Mouse (Mus musculus) liver, embryonic 14.5 days (tissue): ENCODE results near the gene Ddost. TPM values are rescaled to one million over a fixed set of nuclear protein-coding genes. Genes with fewer than 3 reads are reported as not detected.

Experiments used
- ATAC-seq: fragments of 200-750 bp; cut with Nextera tagmentation; 2 replicates; pipeline ENCODE4 v1.8.0; 2017; ENCODE audit warnings: moderate number of reproducible peaks, mild to moderate bottlenecking, moderate library complexity; ENCODE audit not compliant: insufficient read depth
- DNase-seq, 3 experiments: peaks; one replicate each; pipeline ENCODE4 v3.0.0-alpha.2; 2012 to 2013; ENCODE audit warnings: low read depth in 3 of 3, low spot score in 3 of 3
- H3K27ac ChIP-seq: fragments of 300-500 bp; sonication (generic); 2 replicates; pipeline ENCODE4 v1.5.1; 2014; ENCODE audit warnings: moderate library complexity, mild to moderate bottlenecking, control low read depth, inconsistent platforms
- H3K27me3 ChIP-seq: fragments of 300-500 bp; sonication (generic); 2 replicates; pipeline ENCODE4 v1.6.1; 2014; ENCODE audit warnings: mild to moderate bottlenecking, low read length, moderate library complexity; ENCODE audit not compliant: control insufficient read depth, insufficient read depth
- H3K36me3 ChIP-seq: fragments of 300-500 bp; sonication (generic); replicated peaks from 2 replicates; pipeline ENCODE4 v1.6.1; 2014; ENCODE audit warnings: low read depth; ENCODE audit not compliant: control insufficient read depth, insufficient read depth
- H3K4me1 ChIP-seq, 2 experiments: fragments of 200-500 bp in 1 of 2; fragments of 300-500 bp in 1 of 2; sonication (generic) in 1 of 2; replicated peaks; 2 replicates each; pipeline ENCODE4 v1.6.1; 2012 to 2014; ENCODE audit warnings: antibody characterized with exemption in 1 of 2, inconsistent platforms in 1 of 2, low read length in 1 of 2; ENCODE audit not compliant: control insufficient read depth in 2 of 2, insufficient read depth in 2 of 2
- H3K4me2 ChIP-seq: fragments of 300-500 bp; sonication (generic); 2 replicates; pipeline ENCODE4 v1.6.1; 2014; ENCODE audit warnings: low read depth, mild to moderate bottlenecking, control low read depth, moderate library complexity
- H3K4me3 ChIP-seq, 2 experiments: fragments of 200-500 bp in 1 of 2; fragments of 300-500 bp in 1 of 2; sonication (generic) in 1 of 2; 2 replicates each; pipeline ENCODE4 v1.5.1; 2012 to 2014; ENCODE audit warnings: low read depth in 2 of 2, low read length in 2 of 2, mild to moderate bottlenecking in 2 of 2, control low read depth in 1 of 2, inconsistent platforms in 1 of 2, moderate library complexity in 1 of 2; ENCODE audit not compliant: insufficient read depth in 1 of 2
- H3K9ac ChIP-seq: fragments of 300-500 bp; sonication (generic); replicated peaks from 2 replicates; pipeline ENCODE4 v1.6.1; 2014; ENCODE audit warnings: mild to moderate bottlenecking, control low read depth, moderate library complexity
- H3K9me3 ChIP-seq: fragments of 300-500 bp; sonication (generic); 2 replicates; pipeline ENCODE4 v1.6.1; 2016; ENCODE audit warnings: low read length, mixed read lengths; ENCODE audit not compliant: control insufficient read depth
- CTCF ChIP-seq: IDR thresholded peaks from 2 replicates; pipeline ENCODE4 v1.5.1; 2016; ENCODE audit warnings: antibody characterized with exemption, low read depth, control low read depth
- EP300 ChIP-seq: IDR thresholded peaks from 2 replicates; pipeline ENCODE4 v1.6.1; 2016; ENCODE audit warnings: antibody characterized with exemption, low read depth
- WGBS: fragments of 180-500 bp; shearing (Covaris S2); extraction: QIAGEN DNeasy Blood & Tissue Kit; methylation state at CpG from one replicate; pipeline ENCODE4 v1.1.7; 2014; ENCODE audit not compliant: insufficient replicate concordance; 5-methylcytosine and 5-hydroxymethylcytosine counted together
- polyA plus RNA-seq, 2 experiments: library from polyadenylated mRNA; depleted of rRNA in 1 of 2; stranded (reverse) in 1 of 2; unstranded in 1 of 2; fragments of >200 nt; fragmentation: Nextera tagmentation in 1 of 2; extraction: Ambion mirVana in 1 of 2; gene quantifications; 2 replicates each; pipeline versions ENCODE4 v1.2.1 to v1.2.3; 2012 to 2014

Ddost gene
- polyA plus RNA-seq, 2 experiments: 91.7 to 135 TPM

DNA sequence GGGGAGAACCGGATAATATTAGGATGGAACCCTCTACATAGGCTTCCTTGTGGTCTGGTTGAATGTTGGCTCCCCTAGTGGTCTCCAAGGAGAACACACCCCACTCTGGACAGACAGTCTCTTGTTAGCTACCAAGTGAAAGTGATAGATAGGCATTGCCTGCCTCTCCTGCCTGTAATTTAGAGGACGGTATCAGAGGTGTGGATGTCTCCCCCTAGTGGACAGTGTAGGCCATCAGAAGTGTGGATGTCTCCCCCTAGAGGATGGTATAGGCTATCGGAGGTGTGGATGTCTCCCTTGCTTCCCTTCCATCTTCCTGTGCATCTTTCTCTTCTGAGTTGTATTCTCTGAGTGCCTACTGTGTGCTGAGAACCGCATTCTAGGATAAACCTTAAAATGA lies 21.7 kb upstream of the Ddost start:
- no peak overlapping the region for H3K27ac ChIP-seq
- H3K4me2 ChIP-seq: no peak overlapping the region
- H3K4me1 ChIP-seq: no peaks in the 10 kb centered on the region
- DNase-seq (peak; percentile 69 to 76 (median 71)), ATAC-seq (peak; percentile 70; the same call in 1 of the 2 replicates)
- no peak overlapping the region for H3K9ac ChIP-seq
- no peak for TF ChIP-seq EP300
- TF ChIP-seq CTCF: peak; percentile 100
- H3K4me3 ChIP-seq: no peak overlapping the region
- no peaks in the 10 kb centered on the region for H3K9me3 ChIP-seq
- H3K36me3 ChIP-seq: no peaks in the 10 kb centered on the region
- 17% methylated on average over 4 of the region's 4 CpGs for WGBS
- H3K27me3 ChIP-seq: no peaks in the 10 kb centered on the region

DNA sequence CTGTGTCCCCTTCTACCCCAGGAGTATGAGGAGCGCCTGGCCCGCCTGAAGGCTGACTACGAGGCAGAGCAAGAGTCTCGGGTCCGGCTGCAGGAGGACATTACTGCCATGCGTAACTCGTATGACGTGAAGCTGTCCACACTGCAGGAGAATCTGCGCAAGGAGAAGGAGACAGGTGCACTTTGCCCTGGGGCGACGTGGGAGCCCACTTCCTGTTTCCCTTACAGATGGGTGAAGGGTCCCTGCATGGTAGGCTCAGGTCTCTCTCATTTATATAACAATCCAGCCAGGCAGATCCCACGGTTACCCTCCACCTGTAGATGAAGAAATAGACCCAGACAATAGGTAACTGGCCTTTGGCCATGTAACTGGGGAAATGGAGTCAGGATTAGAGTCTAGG lies 18.1 kb upstream of the Ddost start:
- 63% methylated on average over 12 of the region's 12 CpGs for WGBS

GRCm38 (mm10) chr4:138288691-138289090 lies 15.8 kb upstream of the Ddost start:
- H3K9me3 ChIP-seq: no peaks in the 10 kb centered on the region
- no peaks in the 10 kb centered on the region for H3K36me3 ChIP-seq
- WGBS: 68% methylated on average over 7 of the region's 7 CpGs
- DNase-seq (no peak), ATAC-seq (no peak)
- no peak overlapping the region for H3K4me3 ChIP-seq
- TF ChIP-seq CTCF (no peak), EP300 (no peak)
- no peak overlapping the region for H3K27ac ChIP-seq
- H3K4me1 ChIP-seq: no peaks in the 10 kb centered on the region
- H3K4me2 ChIP-seq: no peak overlapping the region
- H3K27me3 ChIP-seq: no peaks in the 10 kb centered on the region
- H3K9ac ChIP-seq: no peak overlapping the region

More for the DNA sequence above, 18.1 kb upstream of the Ddost start:
- Histone ChIP-seq H3K4me2 (no peak overlapping the region), H3K4me3 (no peak overlapping the region), H3K4me1 (no peaks in the 10 kb centered on the region), H3K27me3 (no peaks in the 10 kb centered on the region), H3K36me3 (no peaks in the 10 kb centered on the region), H3K9ac (no peak overlapping the region), H3K27ac (no peak overlapping the region), H3K9me3 (no peaks in the 10 kb centered on the region)
- DNase-seq (no peak), ATAC-seq (no peak)
- TF ChIP-seq EP300 (no peak), CTCF (no peak)

DNA sequence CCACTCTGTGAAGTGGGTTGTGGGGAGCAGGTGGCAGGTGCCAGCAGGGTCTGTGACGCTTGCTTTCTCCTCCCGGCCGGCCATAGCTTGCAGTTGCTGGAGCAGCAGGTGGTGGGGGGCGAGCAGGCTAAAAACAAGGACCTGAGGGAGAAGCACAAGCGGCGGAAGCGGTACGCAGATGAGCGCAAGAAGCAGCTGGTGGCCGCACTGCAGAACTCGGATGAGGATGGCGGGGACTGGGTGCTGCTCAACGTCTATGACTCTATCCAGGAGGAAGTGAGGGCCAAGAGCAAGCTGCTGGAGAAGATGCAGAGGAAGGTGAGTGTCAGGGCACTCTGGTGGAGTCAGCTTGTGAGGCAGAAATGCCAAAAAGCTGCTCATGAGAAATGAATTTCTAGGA lies 12.5 kb upstream of the Ddost start:
- no peak for TF ChIP-seq CTCF
- TF ChIP-seq EP300: no peak
- Histone ChIP-seq H3K9me3 (no peaks in the 10 kb centered on the region), H3K27ac (no peak overlapping the region), H3K9ac (no peak overlapping the region), H3K4me3 (no peak overlapping the region), H3K27me3 (no peaks in the 10 kb centered on the region), H3K4me2 (no peak overlapping the region), H3K4me1 (no peaks in the 10 kb centered on the region), H3K36me3 (no peaks in the 10 kb centered on the region)
- WGBS: 78% methylated on average over 13 of the region's 13 CpGs
- no peak for ATAC-seq
- no peak for DNase-seq

DNA sequence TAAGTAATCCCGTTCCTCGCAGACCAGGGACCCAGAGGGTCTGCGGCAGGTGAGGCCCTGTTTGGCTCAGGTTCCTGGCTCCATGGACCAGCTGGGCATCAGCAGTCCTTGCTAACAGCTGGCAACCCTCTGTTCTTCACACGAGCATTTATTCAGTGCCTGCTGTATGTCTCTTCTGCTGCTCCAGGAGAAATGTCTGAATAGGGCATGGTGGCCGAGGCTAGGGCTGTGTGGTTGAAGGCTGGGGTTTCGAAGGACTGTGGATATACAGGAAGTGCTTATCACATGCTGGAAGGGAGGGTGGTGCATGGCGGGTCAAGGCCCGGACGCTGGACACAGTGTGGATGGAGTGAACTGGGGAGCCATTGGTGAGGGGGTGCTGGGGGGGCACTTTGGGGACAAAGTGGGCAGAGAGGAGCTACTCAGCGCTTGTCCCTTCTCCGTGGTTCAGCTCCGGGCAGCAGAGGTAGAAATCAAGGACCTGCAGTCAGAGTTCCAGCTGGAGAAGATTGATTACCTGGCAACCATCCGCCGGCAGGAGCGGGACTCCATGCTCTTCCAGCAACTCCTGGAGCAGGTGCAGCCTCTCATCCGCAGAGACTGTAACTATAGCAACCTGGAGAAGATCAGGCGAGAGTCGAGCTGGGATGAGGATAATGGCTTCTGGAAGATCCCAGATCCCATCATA lies 11.1 kb upstream of the Ddost start:
- 64% methylated on average over 18 of the region's 18 CpGs for WGBS

More for the DNA sequence above, 11.1 kb upstream of the Ddost start:
- ATAC-seq (no peak), DNase-seq (no peak)
- H3K9ac ChIP-seq: no peak overlapping the region
- H3K36me3 ChIP-seq: no peaks in the 10 kb centered on the region
- TF ChIP-seq CTCF (no peak), EP300 (no peak)
- no peak overlapping the region for H3K27ac ChIP-seq
- H3K4me2 ChIP-seq: no peak overlapping the region
- H3K27me3 ChIP-seq: no peaks in the 10 kb centered on the region
- no peaks in the 10 kb centered on the region for H3K9me3 ChIP-seq
- H3K4me1 ChIP-seq: no peaks in the 10 kb centered on the region
- H3K4me3 ChIP-seq: no peak overlapping the region
